Mouse (Mus musculus): ENCODE data around the gene AI837181.

Gene AI837181

GRCm38 (mm10) chr19:5445747-5446146, 20.8 kb downstream of the AI837181 start:
- in situ Hi-C loops (cut with MseI, MboI): no loop called here

- in situ Hi-C loops (cut with MseI, MboI): no loop called here
Observed at GRCm38 (mm10) chr19:5447515-5448353, 22.8 kb downstream of the AI837181 start, which contains the start of gene Fosl1. Fosl1 (plus strand) TSS chr19:5447547.

GRCm38 (mm10) chr19:5448354-5449150, 23.6 kb downstream of the AI837181 start:
- in situ Hi-C loops (cut with MseI, MboI): no loop called here

GRCm38 (mm10) chr19:5449673-5450072, 24.7 kb downstream of the AI837181 start:
- in situ Hi-C loops (cut with MseI, MboI): no loop called here

- in situ Hi-C loops (cut with MseI, MboI): no loop called here
Observed at GRCm38 (mm10) chr19:5451766-5452165, 26.8 kb downstream of the AI837181 start.

GRCm38 (mm10) chr19:5455037-5455436, 30.1 kb downstream of the AI837181 start:
- in situ Hi-C loops (cut with MseI, MboI): no loop called here

GRCm38 (mm10) chr19:5455568-5455967, 30.6 kb downstream of the AI837181 start:
- in situ Hi-C loops (cut with MseI, MboI): no loop called here

GRCm38 (mm10) chr19:5456241-5456921, 31.4 kb downstream of the AI837181 start:
- in situ Hi-C loops (cut with MseI, MboI): no loop called here

- in situ Hi-C loops (cut with MseI, MboI): no loop called here
Observed at GRCm38 (mm10) chr19:5456922-5457745, 32.2 kb downstream of the AI837181 start.

GRCm38 (mm10) chr19:5457746-5458442, 33.0 kb downstream of the AI837181 start, which contains the start of gene Ccdc85b:
Ccdc85b (minus strand) TSS chr19:5457894.
- in situ Hi-C loops (cut with MseI, MboI): no loop called here

- in situ Hi-C loops (cut with MseI, MboI): no loop called here
Observed at GRCm38 (mm10) chr19:5459019-5459418, 34.1 kb downstream of the AI837181 start.

- in situ Hi-C loops (cut with MseI, MboI): no loop called here
Observed at GRCm38 (mm10) chr19:5459896-5460295, 35.0 kb downstream of the AI837181 start.

GRCm38 (mm10) chr19:5460465-5460911, 35.5 kb downstream of the AI837181 start, which contains the start of gene Fibp:
Fibp (plus strand) TSS chr19:5460615.
- in situ Hi-C loops (cut with MseI, MboI): no loop called here

GRCm38 (mm10) chr19:5461411-5461810, 36.5 kb downstream of the AI837181 start:
- in situ Hi-C loops (cut with MseI, MboI): no loop called here

- in situ Hi-C loops (cut with MseI, MboI): no loop called here
Observed at GRCm38 (mm10) chr19:5463212-5463611, 38.3 kb downstream of the AI837181 start.

- in situ Hi-C loops (cut with MseI, MboI): no loop called here
Observed at GRCm38 (mm10) chr19:5463791-5464562, 39.0 kb downstream of the AI837181 start.

GRCm38 (mm10) chr19:5465037-5465436, 40.1 kb downstream of the AI837181 start:
- in situ Hi-C loops (cut with MseI, MboI): no loop called here

GRCm38 (mm10) chr19:5466916-5467500, 42.1 kb downstream of the AI837181 start:
- in situ Hi-C loops (cut with MseI, MboI): no loop called here

GRCm38 (mm10) chr19:5468374-5468773, 43.4 kb downstream of the AI837181 start, which contains the start of gene Ctsw:
Ctsw (minus strand) TSS chr19:5468507.
- in situ Hi-C loops (cut with MseI, MboI): no loop called here

All from mouse trophoblast stem cell (cell line).